Comparison of ENCODE assay signal across 21 mouse cellular contexts in the genomic region with DNA sequence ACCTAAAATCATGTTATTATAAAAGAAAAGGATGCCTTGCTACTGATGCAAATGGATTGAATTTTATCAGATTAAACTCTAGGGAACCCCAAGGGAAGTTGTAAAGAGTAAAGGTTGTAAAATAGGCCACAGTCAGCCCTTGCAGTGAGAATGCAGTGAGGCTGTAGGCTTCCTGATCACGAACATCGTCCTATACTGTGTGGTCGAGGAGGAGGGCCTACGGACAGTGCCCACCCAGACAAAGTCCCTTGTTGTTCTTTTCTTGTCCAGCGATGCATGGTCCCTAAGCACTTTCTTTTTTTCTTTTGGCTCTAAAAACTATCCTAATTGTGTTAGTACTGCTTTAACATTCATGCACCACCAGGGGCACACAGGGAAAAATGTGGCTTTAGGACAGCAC. TPM values are rescaled to one million over a fixed set of nuclear protein-coding genes. Genes with fewer than 3 reads are reported as not detected.
"Had no signal": no experiment of that assay in that cellular context is flagged by ENCODE, and none has a peak within 500 bp of the region (broad histone marks: within the 10 kb centered on the region; RNA-seq: fewer than 3 reads in every experiment).

No protein-coding gene starts in this region.

- H3K4me1 ChIP-seq: limb, embryonic 12.5 days; limb, embryonic 15.5 days; midbrain, embryonic 13.5 days; neural tube, embryonic 13.5 days had no signal

- H3K36me3 ChIP-seq: limb, embryonic 12.5 days; limb, embryonic 15.5 days; midbrain, embryonic 13.5 days; neural tube, embryonic 13.5 days had no signal

- H3K9me3 ChIP-seq: limb, embryonic 12.5 days; limb, embryonic 15.5 days; midbrain, embryonic 13.5 days had no signal

- H3K4me2 ChIP-seq: limb, embryonic 12.5 days; limb, embryonic 15.5 days; liver, embryonic 11.5 days; lung, embryonic 14.5 days; midbrain, embryonic 13.5 days; neural tube, embryonic 13.5 days had no signal

- ATAC-seq: liver, postnatal 0 days; lung, postnatal 0 days; midbrain, embryonic 13.5 days had no signal

- H3K9ac ChIP-seq: limb, embryonic 12.5 days; limb, embryonic 15.5 days; liver, embryonic 14.5 days; liver, postnatal 0 days; lung, embryonic 14.5 days; midbrain, embryonic 13.5 days; neural tube, embryonic 13.5 days had no signal

- H3K27ac ChIP-seq: limb, embryonic 12.5 days; limb, embryonic 15.5 days; liver, embryonic 14.5 days; macrophage; midbrain, embryonic 13.5 days; neural tube, embryonic 13.5 days; stomach, postnatal 0 days had no signal

- H3K27me3 ChIP-seq: limb, embryonic 12.5 days; limb, embryonic 15.5 days; midbrain, embryonic 13.5 days; neural tube, embryonic 13.5 days had no signal

- H3K4me3 ChIP-seq: limb, embryonic 12.5 days; limb, embryonic 15.5 days; midbrain, embryonic 13.5 days; myocyte; neural tube, embryonic 13.5 days had no signal

- DNase-seq: kidney, adult 2 months; kidney, postnatal 14 days; left cerebral cortex, postnatal 4 days; liver, postnatal 0 days; lung, embryonic 14.5 days; right cerebral cortex, adult 18-20 months; right cerebral cortex, postnatal 14 days; right cerebral cortex, postnatal 4 days; thymus, adult 2 months; thymus, postnatal 14 days; thymus, postnatal 4 days had no signal

RNA-seq across cellular contexts. Expression of gene Prss12, which starts 33.5 kb away (rescaled TPM):
- polyA plus RNA-seq: macrophage had no signal
